Mouse (Mus musculus) heart, embryonic 15.5 days (tissue): Measurements from ENCODE around the gene Syngr2. TPM values are rescaled to one million over a fixed set of nuclear protein-coding genes. Genes with fewer than 3 reads are reported as not detected.

Source experiments
- ATAC-seq: fragments of 200-750 bp; cut with Nextera tagmentation; replicated peaks from 2 replicates; pipeline ENCODE4 v1.8.0; 2017; ENCODE audit warnings: low read depth, moderate TSS enrichment; ENCODE audit not compliant: insufficient number of reproducible peaks, insufficient read depth, low FRiP score
- H3K27ac ChIP-seq: fragments of 300-500 bp; sonication (generic); 2 replicates; pipeline ENCODE4 v1.5.1; 2015; ENCODE audit warnings: mild to moderate bottlenecking, inconsistent platforms
- H3K27me3 ChIP-seq: fragments of 300-500 bp; sonication (generic); 2 replicates; pipeline ENCODE4 v1.6.1; 2015; ENCODE audit warnings: inconsistent platforms
- H3K36me3 ChIP-seq: fragments of 300-500 bp; sonication (generic); 2 replicates; pipeline ENCODE4 v1.6.1; 2015; ENCODE audit warnings: mild to moderate bottlenecking, inconsistent platforms
- H3K4me1 ChIP-seq: fragments of 300-500 bp; sonication (generic); replicated peaks from 2 replicates; pipeline ENCODE4 v1.6.1; 2015; ENCODE audit warnings: inconsistent platforms
- H3K4me2 ChIP-seq: fragments of 300-500 bp; sonication (generic); 2 replicates; pipeline ENCODE4 v1.6.1; 2015; ENCODE audit warnings: inconsistent platforms, mild to moderate bottlenecking, moderate library complexity
- H3K4me3 ChIP-seq: fragments of 300-500 bp; sonication (generic); 2 replicates; pipeline ENCODE4 v1.5.1; 2015; ENCODE audit warnings: mild to moderate bottlenecking, inconsistent platforms
- H3K9ac ChIP-seq: fragments of 300-500 bp; sonication (generic); 2 replicates; pipeline ENCODE4 v1.6.1; 2015; ENCODE audit warnings: mild to moderate bottlenecking, inconsistent platforms
- H3K9me3 ChIP-seq: fragments of 300-500 bp; sonication (generic); replicated peaks from 2 replicates; pipeline ENCODE4 v1.6.1; 2016; ENCODE audit warnings: inconsistent platforms
- WGBS: fragments of 180-500 bp; shearing (Covaris S2); methylation state at CpG from one replicate; pipeline ENCODE4 v1.1.7; 2015; ENCODE audit warnings: mixed read lengths; 5-methylcytosine and 5-hydroxymethylcytosine counted together
- polyA plus RNA-seq: library from polyadenylated mRNA; unstranded; fragments of >200 nt; fragmentation: Nextera tagmentation; extraction: Ambion mirVana; gene quantifications from 2 replicates; pipeline ENCODE4 v1.2.1, GENCODE M21; 2015

The Syngr2 gene
- polyA plus RNA-seq, 1 experiment from 2014 or later = 84.6 TPM

DNA sequence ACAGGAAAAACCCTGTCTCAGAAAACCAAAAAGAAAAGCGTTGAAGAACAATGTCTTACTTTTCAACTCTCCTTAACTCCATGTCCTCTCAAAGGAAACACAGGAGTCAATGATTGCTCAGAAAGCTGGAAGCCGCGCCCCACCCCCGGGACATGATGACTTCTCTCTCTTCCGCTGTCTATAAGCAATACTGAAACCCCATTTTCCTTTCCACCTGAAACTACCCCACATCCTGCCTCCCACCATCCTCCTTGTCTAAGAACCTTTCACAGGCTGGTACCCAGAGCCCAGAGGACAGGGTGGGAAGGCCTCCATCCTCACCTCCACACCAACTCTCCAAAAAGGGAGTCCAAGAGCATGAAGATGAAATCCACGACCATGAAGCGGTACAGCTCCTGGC, 37.1 kb upstream of the Syngr2 start:
- Histone ChIP-seq H3K27ac (no peak overlapping the region), H3K9ac (no peak overlapping the region), H3K4me3 (no peak overlapping the region), H3K4me2 (no peak overlapping the region), H3K27me3 (no peaks in the 10 kb centered on the region), H3K4me1 (peaks cover 12% of the 10 kb centered on the region; the same call in 1 of the 2 replicates), H3K9me3 (no peaks in the 10 kb centered on the region), H3K36me3 (peaks cover 37% of the 10 kb centered on the region)
- ATAC-seq = no peak
- 93% methylated on average over 7 of the region's 7 CpGs for WGBS

DNA sequence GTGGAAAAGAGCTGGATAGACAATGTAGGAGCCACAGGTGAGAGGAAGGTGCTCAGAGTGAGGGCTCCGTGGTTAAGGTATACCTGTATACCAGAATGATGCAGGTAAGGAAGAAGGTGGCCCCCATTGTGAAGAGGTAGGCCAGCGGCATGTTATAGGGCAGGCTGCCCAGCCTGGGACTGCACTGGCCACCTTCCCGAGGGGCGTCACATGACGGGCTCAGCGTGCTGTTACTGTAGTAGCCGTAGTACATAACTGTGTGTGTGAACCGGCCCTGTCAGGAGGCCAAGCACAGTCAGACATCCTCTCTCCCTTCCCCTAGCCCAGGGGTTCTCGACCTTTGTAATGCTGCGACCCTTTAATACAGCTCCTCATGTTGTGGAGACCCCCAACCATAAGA, 34.5 kb upstream of the Syngr2 start:
- 90% methylated on average over 10 of the region's 10 CpGs for WGBS

DNA sequence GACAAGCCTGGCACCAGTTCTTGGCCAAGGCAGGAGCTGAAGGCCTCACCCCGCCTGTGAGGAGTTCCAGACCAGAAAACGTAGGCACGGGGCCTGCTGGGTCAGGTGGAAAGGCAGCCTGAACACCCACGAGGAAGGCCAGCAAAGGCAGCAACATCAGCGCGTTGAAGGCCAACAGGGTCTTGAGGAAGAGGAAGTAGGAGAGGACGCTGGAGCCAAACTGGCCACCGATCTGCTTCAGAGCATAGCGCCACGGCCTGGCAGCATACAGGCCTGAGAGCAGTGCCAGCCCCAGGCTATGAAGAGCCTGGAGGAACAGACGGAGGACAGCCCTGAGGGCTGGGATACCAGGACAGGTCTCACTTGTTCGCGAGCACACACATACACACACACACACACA, 33.9 kb upstream of the Syngr2 start:
- H3K9me3 ChIP-seq = no peaks in the 10 kb centered on the region
- no peak overlapping the region for H3K4me2 ChIP-seq
- no peak overlapping the region for H3K27ac ChIP-seq
- WGBS = 91% methylated on average over 13 of the region's 13 CpGs
- peaks cover 32% of the 10 kb centered on the region for H3K4me1 ChIP-seq
- H3K27me3 ChIP-seq = no peaks in the 10 kb centered on the region
- H3K9ac ChIP-seq = no peak overlapping the region
- H3K4me3 ChIP-seq = no peak overlapping the region
- ATAC-seq = no peak
- peaks cover 37% of the 10 kb centered on the region for H3K36me3 ChIP-seq

More for the DNA sequence above, 34.5 kb upstream of the Syngr2 start:
- H3K27ac ChIP-seq = no peak overlapping the region
- no peaks in the 10 kb centered on the region for H3K9me3 ChIP-seq
- no peak for ATAC-seq
- no peak overlapping the region for H3K9ac ChIP-seq
- no peak overlapping the region for H3K4me3 ChIP-seq
- peaks cover 37% of the 10 kb centered on the region for H3K36me3 ChIP-seq
- H3K4me2 ChIP-seq = no peak overlapping the region
- H3K4me1 ChIP-seq = peaks cover 25% of the 10 kb centered on the region
- no peaks in the 10 kb centered on the region for H3K27me3 ChIP-seq

DNA sequence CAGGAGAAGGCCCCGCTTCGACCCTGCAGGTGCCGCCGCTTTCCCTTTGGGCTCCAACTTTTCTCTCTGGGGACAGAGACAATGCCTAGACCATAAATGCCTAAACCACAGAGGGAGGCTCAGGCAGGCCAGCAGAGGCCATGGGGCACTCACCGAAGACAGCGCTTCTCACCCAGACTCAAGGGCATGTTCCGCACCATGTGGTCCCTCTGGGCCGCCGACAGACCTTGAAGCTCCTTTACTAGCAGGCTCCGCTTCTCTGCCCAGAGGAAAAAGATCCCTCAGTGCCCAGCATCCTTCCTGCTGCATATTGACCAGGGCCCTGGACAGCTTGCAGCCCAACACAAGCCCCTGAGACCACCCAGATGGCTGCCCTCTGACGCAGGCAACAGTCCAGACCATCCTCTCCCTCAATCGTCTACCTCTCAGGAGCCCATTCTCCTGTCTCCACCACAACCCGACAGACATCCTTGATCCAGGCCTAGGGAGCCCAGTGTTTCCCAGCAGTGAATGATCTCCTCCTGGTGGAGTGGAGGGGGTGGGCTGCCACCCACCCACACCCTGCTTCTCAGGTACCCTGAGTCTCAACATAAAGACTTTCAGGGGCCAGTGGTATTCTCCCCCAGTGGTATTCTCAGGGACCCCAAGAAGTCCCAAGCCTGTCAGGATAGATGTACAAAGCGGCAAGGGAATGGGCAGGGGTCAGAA, 33.2 kb upstream of the Syngr2 start:
- peaks cover 39% of the 10 kb centered on the region for H3K4me1 ChIP-seq
- H3K27ac ChIP-seq = no peak overlapping the region
- no peak overlapping the region for H3K4me2 ChIP-seq
- no peaks in the 10 kb centered on the region for H3K27me3 ChIP-seq
- no peak overlapping the region for H3K9ac ChIP-seq
- no peak for ATAC-seq
- peaks cover 37% of the 10 kb centered on the region for H3K36me3 ChIP-seq
- 90% methylated on average over 14 of the region's 14 CpGs for WGBS
- H3K9me3 ChIP-seq = no peaks in the 10 kb centered on the region
- H3K4me3 ChIP-seq = no peak overlapping the region

DNA sequence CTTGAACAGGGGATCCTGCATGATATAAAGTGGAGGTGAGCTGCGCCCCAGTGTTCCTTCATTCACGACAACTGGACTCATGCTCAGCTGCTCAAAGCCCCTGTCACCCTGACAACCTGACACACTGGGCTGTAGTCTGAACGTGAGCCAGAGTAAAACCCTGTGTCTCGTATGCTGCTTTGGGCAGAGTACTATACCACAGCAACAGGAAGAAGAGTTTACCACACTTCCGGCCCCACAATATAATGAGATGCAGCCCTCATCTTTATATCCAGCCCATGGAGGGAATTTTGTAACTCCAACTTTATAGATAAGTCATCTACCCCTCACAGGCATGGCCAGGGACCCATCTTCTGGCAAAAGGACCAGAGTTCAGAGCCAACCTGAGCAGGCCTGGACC, 32.4 kb upstream of the Syngr2 start:
- H3K4me3 ChIP-seq = no peak overlapping the region
- no peak for ATAC-seq
- no peak overlapping the region for H3K4me2 ChIP-seq
- peaks cover 32% of the 10 kb centered on the region for H3K36me3 ChIP-seq
- H3K9ac ChIP-seq = no peak overlapping the region
- peaks cover 47% of the 10 kb centered on the region for H3K4me1 ChIP-seq
- no peak overlapping the region for H3K27ac ChIP-seq
- H3K27me3 ChIP-seq = no peaks in the 10 kb centered on the region
- whole genome bisulfite sequencing = 81% methylated on average over 5 of the region's 5 CpGs
- no peaks in the 10 kb centered on the region for H3K9me3 ChIP-seq

DNA sequence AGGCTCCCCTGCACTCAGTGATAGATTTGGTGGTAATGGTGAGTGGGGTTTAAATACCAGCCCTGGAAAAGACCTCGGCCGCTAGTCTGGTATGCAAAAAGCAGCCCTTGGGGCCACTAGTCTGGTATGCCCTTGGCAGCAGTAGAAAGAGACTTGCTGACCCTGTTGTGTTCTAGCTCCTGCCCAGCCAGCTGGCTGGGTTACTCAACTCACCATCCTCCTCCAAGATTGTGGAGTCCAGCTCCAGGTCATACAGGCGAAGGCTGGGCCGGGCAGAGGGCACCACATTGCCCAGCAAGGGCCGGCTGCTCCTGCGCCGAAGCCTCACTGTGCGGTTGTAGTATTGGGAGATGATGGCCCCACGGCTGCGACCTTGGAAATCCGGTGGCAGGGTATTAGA, 31.4 kb upstream of the Syngr2 start:
- H3K27ac ChIP-seq = no peak overlapping the region

DNA sequence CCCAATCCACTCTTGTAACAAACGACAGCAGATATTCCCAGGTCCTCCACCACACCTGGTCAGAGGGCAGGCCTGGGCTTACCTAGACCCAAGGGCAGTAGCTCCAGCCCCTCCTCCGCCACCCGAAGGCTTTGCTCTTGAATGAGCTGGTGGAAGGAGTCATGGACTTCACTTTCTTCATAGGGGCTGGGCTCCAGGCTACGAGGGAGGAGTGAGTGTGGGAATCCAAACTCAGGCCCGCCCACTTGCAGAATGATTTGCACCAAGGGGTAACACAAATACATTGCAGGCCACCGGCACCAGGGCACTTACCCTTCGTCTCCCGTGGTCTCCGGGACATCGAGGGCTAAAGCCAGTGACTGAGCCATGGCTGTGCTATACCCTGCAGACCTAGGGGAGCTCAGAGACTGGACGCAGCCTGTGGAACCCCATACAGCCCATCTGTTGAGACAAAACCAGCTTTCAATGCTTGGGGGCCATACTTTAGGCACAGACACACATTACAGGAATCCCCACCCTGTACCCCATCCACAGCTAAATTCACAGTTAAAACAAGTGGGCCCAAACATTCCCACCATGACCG, 30.5 kb upstream of the Syngr2 start:
- no peak for ATAC-seq
- H3K4me3 ChIP-seq = peak overlapping the region; percentile 61
- peaks cover 60% of the 10 kb centered on the region for H3K4me1 ChIP-seq

More for the DNA sequence above, 31.4 kb upstream of the Syngr2 start:
- ATAC-seq = no peak
- Histone ChIP-seq H3K4me1 (peaks cover 53% of the 10 kb centered on the region), H3K4me2 (no peak overlapping the region), H3K9ac (no peak overlapping the region), H3K9me3 (no peaks in the 10 kb centered on the region), H3K27me3 (no peaks in the 10 kb centered on the region), H3K4me3 (no peak overlapping the region), H3K36me3 (peaks cover 24% of the 10 kb centered on the region)
- 91% methylated on average over 11 of the region's 11 CpGs for WGBS

DNA sequence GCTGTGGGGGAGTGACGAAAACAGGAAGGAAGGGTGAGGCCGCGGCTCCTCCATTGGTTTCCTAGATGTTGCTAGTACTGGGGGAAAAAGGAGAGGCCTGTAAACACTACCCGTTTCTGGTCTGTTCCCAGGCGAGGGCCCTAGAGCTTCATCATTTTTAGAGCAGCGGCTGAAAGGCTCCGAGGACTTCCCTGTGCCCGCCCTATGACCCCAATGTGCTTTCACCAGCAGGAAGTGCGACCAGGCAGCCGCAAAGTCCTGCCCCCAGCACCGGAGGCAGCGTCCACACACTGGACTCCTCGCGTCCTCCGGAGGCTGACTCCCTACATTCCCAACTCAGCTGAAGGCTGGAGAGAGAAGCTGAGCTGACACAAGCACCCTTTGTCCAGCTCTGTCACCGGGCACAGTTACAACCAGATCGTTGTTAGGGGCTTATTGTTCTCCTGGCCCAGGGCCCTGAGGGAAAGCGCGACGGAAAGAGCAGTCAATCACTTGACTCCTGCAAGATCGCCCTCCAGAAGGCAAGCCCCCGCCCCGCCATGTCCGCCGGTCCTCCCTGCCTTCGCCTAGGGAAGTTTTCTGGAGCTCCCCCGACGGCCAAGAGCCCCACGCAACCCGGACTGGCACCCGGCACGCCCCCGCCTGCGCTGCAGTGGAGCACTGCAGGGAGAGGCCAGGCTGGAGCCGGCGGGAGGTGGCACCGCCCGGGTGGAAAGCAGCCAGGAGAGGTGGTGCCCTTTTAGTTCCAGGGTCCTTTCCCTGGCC, 29.9 kb upstream of the Syngr2 start:
- Histone ChIP-seq H3K27me3 (no peaks in the 10 kb centered on the region; the same call in 1 of the 2 replicates), H3K9ac (peak overlapping the region; percentile 62), H3K4me1 (peaks cover 60% of the 10 kb centered on the region), H3K9me3 (no peaks in the 10 kb centered on the region), H3K4me3 (peak overlapping the region; percentile 61), H3K27ac (peak overlapping the region; percentile 92), H3K4me2 (peak overlapping the region; percentile 96), H3K36me3 (peaks cover 19% of the 10 kb centered on the region)
- 2% methylated on average over 38 of the region's 38 CpGs for WGBS
- ATAC-seq = peak; percentile 41

More for the DNA sequence above, 30.5 kb upstream of the Syngr2 start:
- Histone ChIP-seq H3K9ac (peak overlapping the region; percentile 62), H3K27me3 (no peaks in the 10 kb centered on the region; the same call in 1 of the 2 replicates), H3K4me2 (peak overlapping the region; percentile 96), H3K9me3 (no peaks in the 10 kb centered on the region), H3K27ac (peak overlapping the region; percentile 92), H3K36me3 (peaks cover 20% of the 10 kb centered on the region)
- 50% methylated on average over 12 of the region's 12 CpGs for WGBS

DNA sequence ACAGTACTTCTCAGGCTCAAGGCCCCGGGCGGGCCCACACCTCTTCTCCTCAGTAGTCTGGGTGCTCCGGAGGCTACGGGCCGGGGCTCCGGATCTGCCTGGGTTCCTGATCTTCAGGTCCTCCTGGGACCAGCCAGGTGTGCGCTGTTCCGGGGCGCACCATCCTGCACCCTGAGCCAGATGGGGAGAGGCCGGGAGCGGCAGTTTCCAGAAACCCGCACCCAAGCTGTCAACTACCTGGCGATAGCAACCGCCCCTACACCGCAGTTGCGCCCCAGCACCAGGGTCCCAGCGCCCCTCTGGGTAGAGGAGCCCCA, 29.3 kb upstream of the Syngr2 start:
- H3K9me3 ChIP-seq = no peaks in the 10 kb centered on the region
- ATAC-seq = peak; percentile 4; the same call in 1 of the 2 replicates
- H3K4me2 ChIP-seq = peak overlapping the region; percentile 96
- WGBS = 0% methylated on average over 17 of the region's 17 CpGs
- peak overlapping the region; percentile 62 for H3K9ac ChIP-seq
- H3K4me3 ChIP-seq = peak overlapping the region; percentile 61
- no peaks in the 10 kb centered on the region; the same call in 1 of the 2 replicates for H3K27me3 ChIP-seq
- peaks cover 60% of the 10 kb centered on the region for H3K4me1 ChIP-seq
- peak overlapping the region; percentile 92 for H3K27ac ChIP-seq
- peaks cover 14% of the 10 kb centered on the region for H3K36me3 ChIP-seq

DNA sequence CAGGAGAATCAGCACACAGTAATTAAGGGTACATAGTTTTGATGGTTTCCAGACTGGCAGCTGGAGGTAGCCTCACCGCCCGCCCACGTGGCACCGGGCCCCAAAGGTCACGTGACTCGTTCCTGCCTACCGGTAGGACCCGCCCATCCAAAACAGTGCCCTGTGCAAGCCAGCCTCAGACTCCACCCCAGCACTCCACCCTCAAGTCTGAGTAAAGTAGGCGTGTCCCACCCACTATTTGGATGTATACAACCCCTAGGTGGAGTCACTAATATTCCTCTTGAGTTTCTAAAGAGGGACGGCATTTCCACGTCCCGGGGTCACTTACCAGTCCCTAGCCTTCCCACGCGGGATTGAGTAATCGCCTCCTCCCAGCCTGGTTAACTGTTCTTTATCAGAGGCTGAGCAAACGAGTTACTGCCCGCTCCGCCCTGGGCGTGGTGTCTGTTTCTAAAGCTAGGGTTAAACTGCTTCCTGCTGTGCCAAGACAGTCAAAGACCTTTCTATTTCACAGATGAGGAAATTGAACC, 28.8 kb upstream of the Syngr2 start:
- peak overlapping the region; percentile 61 for H3K4me3 ChIP-seq
- under 1% methylated on average over 19 of the region's 19 CpGs for WGBS
- peak overlapping the region; percentile 96 for H3K4me2 ChIP-seq
- peaks cover 10% of the 10 kb centered on the region; the same call in 1 of the 2 replicates for H3K36me3 ChIP-seq
- no peaks in the 10 kb centered on the region for H3K9me3 ChIP-seq
- peak overlapping the region; percentile 92 for H3K27ac ChIP-seq
- H3K4me1 ChIP-seq = peaks cover 60% of the 10 kb centered on the region
- peak overlapping the region; percentile 62 for H3K9ac ChIP-seq
- no peaks in the 10 kb centered on the region; the same call in 1 of the 2 replicates for H3K27me3 ChIP-seq
- peak; percentile 70 for ATAC-seq

DNA sequence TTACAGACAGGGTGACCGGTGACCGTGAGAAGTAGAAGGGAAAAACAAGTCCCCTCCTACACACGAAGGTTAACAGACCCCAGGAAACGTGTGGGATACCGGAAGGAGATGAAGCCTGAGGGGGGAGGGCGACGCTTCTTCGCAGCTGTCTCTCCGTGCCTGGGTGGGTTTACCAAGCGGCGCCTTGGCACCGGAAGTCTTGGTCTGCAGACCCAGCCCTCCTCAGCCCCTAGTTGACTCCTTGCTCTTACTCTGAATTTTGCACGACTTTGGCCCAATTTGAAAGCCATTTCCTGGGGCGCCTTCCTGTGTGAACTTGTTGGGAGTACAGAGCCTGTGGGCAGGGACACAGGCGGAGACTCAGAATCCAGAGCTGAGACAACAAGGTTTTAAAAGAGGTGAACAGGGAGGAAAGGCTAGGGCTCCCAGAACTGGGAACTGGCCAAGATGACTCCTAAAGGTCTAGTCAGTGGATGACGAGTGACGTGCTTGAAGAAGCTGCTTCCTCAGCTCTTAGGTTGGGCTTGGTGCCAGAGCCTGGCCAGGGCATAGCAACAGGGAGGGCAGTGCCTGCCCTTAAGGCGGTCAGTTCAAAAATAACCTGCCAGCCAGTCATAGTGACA, 28.2 kb upstream of the Syngr2 start:
- Histone ChIP-seq H3K9ac (peak overlapping the region; percentile 62), H3K9me3 (no peaks in the 10 kb centered on the region), H3K4me3 (peak overlapping the region; percentile 61), H3K4me1 (peaks cover 63% of the 10 kb centered on the region), H3K27me3 (no peaks in the 10 kb centered on the region; the same call in 1 of the 2 replicates), H3K36me3 (peaks cover 6% of the 10 kb centered on the region; the same call in 1 of the 2 replicates), H3K4me2 (peak overlapping the region; percentile 96), H3K27ac (peak overlapping the region; percentile 92)
- 8% methylated on average over 18 of the region's 18 CpGs for WGBS
- 0 out of 2 replicates have a peak, but pooled peaks have one; percentile 5 for ATAC-seq
